Mouse (Mus musculus) cerebellum, adult 9-10 months (tissue): ENCODE measurements around the gene Capn5.

Experiments
- DNase-seq: peaks from one replicate; pipeline ENCODE4 v3.0.0; 2022

The Capn5 gene

DNA sequence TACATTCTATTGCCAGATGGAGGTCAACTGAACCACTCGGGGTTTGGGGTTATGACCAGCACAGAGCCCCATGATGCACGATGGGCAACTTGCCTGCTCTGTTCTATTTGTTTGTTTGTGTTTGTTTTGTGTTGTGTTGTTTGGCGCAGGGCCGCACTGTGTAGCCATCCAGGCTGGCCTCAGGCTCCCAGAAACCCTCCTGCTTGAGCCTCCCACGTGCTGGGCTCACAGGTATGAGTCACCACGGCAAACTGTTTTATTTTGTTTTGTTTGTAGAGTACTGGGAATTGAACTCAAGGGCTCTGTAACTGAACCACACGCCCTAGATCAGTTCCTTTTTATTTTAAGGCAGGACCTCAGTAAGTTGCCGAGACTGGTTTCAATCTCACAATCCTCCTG, 31.6 kb downstream of the Capn5 start:
- DNase-seq, result no peak

DNA sequence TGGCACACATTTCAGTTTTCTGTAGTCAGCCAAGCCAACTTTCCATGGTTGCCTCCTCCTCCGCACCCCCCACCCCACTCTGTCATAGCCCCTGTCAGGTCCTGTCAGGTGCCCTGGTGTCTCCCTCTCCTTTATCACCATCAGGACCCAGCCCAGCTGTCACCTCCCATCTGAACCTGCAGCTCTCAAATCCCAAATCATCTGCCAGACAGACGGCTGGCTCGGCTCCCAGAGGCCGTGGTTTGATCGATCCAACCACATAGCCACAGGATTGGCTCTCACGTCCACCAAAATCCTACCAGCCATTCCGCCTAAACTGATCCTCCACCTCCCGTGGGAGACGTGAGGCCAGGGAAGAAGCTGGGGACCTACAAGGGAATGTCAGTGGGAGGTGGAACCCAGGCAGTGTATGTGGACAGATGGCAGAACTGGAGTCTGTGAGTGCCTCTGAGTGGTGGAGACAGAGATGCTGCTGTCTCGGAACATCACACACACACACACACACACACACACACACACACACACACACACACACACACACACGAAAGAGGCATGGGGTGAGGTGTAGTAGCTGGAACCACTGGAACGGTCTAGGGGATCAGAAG, 32.1 kb downstream of the Capn5 start:
- no peak for DNase-seq

DNA sequence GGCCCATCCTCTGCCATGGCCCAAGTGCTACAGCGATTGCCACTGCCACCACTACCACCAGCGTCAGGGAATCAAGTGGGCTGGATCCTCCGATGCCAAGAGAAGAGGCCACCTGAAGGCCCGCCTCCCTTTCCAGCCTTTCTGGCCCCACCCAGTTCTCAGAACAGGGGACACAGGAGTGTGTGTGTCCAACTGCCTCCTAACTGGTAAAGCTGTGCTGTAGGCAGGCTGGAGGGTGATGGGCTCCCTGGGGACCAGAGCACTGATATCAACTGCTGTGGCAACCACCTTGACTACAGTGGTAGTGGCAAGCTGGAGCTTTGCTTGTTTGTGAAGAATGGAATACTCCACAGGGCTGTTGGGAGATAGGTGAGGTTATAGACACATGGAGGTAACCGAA, 32.7 kb downstream of the Capn5 start, which contains the start of gene Omp:
Omp (minus strand) TSS at position 101 of the 400 bp plus-strand sequence.
- no peak for DNase-seq

- DNase-seq, result no peak
Measured at GRCm38 (mm10) chr7:98142648-98143047, 35.4 kb downstream of the Capn5 start.

- no peak for DNase-seq
Measured at GRCm38 (mm10) chr7:98142247-98142646, 35.8 kb downstream of the Capn5 start.

DNA sequence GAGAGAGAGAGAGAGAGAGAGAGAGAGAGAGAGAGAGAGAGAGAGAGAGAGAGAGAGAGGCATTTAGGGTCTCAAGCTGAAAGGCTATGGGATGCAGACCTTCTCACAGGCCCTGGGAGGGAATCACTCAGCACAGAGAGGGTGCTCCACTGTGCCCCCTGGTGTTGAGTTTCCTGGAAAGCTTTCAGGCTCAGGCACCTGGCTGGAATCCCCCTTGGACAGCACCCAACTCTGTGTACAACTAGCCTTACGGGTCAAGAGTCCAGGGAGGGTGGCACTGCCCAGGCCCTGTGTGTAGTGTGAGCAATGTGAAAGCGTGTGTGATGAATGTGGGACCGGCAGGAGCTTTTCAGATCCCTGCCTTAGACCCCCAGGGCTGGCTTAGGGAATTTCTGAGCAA, 36.9 kb downstream of the Capn5 start:
- no peak for DNase-seq

GRCm38 (mm10) chr7:98140597-98140996, 37.5 kb downstream of the Capn5 start:
- no peak for DNase-seq

- DNase-seq, result no peak
Measured at GRCm38 (mm10) chr7:98139216-98139615, 38.9 kb downstream of the Capn5 start.

- DNase-seq, result no peak
Measured at GRCm38 (mm10) chr7:98137995-98138394, 40.1 kb downstream of the Capn5 start.

DNA sequence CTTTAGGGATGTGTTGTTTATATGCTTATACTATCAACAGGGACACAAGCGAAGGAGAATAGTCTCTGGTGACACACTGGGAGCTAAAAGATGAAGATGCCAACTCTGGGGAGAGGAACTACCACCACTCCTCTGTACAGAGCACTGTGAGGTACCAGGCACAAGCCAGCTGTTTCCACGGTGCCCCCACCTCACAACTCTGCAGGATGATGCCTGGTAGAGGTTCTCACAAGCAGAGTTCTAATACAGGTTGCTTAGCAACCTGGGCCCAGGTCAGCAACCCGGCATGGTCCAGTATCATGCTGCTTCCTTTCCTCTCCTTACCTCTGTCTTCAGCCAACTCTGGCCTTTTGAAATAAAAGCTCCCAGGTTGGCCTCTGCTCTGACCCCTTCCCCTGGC, 40.5 kb downstream of the Capn5 start:
- no peak for DNase-seq

DNA sequence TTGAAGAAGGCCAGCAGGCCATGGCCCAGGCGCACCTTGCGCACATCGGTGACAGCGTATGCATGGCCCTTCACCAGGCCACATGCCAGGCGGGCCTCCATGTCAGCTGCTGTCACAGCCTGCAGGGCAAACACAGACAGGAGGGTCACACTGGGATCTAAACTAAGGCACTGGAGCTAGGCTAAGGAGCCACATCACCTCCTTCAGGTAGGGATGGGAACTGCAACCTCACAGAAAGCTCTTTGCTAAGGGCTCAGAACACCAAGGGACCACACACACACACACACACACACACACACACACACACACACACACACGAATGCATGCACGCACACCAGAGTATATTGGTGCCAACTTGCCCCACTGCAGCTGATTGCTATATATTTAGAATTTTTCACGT, 46.3 kb downstream of the Capn5 start:
- DNase-seq, result no peak

GRCm38 (mm10) chr7:98125473-98125872, 52.6 kb downstream of the Capn5 start:
- no peak for DNase-seq

GRCm38 (mm10) chr7:98124701-98125100, 53.4 kb downstream of the Capn5 start:
- no peak for DNase-seq

GRCm38 (mm10) chr7:98121673-98122072, 56.4 kb downstream of the Capn5 start:
- no peak for DNase-seq

- DNase-seq, result no peak
Measured at GRCm38 (mm10) chr7:98121241-98121640, 56.8 kb downstream of the Capn5 start.

DNA sequence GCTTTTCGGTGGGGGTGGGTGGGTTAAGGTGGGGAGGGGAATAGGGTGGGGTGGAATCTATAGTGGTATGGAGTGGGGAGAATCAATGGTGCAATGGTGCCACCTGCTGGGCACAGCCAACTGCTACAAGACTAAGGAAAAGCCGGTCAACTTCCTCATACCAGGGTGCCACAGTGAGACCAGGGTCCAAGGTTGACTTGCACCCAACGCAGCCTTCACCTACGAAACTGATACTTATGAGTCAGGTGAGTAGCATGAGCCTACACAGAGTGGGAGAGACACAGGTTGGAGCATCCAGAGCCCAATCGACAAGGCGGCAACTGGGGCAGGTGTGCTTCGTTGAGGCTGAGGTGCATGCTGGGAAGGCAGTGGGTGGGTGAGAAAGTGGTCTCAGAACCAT, 57.7 kb downstream of the Capn5 start:
- DNase-seq, result peak; percentile 79

- no peak for DNase-seq
Measured at GRCm38 (mm10) chr7:98119961-98120232, 58.2 kb downstream of the Capn5 start.

- peak; percentile 28 for DNase-seq
Measured at GRCm38 (mm10) chr7:98119179-98119960, 58.7 kb downstream of the Capn5 start, which contains the start of gene Myo7a. Myo7a (minus strand) TSS chr7:98119524.

- peak; percentile 60 for DNase-seq
Measured at GRCm38 (mm10) chr7:98117012-98117660, 60.9 kb downstream of the Capn5 start.

DNA sequence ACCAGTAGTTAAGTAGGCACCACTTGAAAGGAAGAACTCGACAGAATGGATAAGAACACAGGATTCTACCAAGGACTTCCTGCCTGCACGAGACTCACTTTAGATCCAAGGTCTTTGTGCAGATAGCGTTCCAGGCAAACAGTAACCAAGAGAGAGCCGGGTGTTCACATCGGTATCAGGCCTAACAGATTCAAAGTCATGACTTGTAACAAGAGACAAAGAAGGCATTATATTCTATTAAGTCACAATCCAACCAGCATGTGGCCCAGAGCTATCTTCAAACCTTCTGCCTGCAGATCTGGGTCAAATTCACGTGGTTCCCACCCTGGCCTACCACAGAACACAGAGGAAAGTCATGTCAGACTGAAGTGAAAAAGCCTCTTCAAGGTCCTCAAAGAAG, 63.4 kb downstream of the Capn5 start:
- no peak for DNase-seq

- peak; percentile 30 for DNase-seq
Measured at GRCm38 (mm10) chr7:98111233-98111632, 66.8 kb downstream of the Capn5 start.

- peak; percentile 68 for DNase-seq
Measured at GRCm38 (mm10) chr7:98109771-98110170, 68.3 kb downstream of the Capn5 start.

- DNase-seq, result peak; percentile 84
Measured at GRCm38 (mm10) chr7:98108636-98109430, 69.2 kb downstream of the Capn5 start.
